Mouse (Mus musculus) ovary, postnatal 10 days (tissue): ENCODE results near the gene Mcu.

Experiments
- DNase-seq: peaks from one replicate; pipeline ENCODE4 v3.0.0; 2022; ENCODE audit warnings: low spot score

The Mcu gene

GRCm38 (mm10) chr10:59613276-59613675, 3.2 kb downstream of the Mcu start:
- DNase-seq, result no peak

- no peak for DNase-seq
These were observed 11.5 kb downstream of the Mcu start for GRCm38 (mm10) chr10:59604879-59605464.

- DNase-seq, result no peak
These were observed 12.6 kb downstream of the Mcu start for GRCm38 (mm10) chr10:59603843-59604242.

GRCm38 (mm10) chr10:59602891-59603290, 13.6 kb downstream of the Mcu start:
- DNase-seq, result no peak

- no peak for DNase-seq
These were observed 14.4 kb downstream of the Mcu start for GRCm38 (mm10) chr10:59602043-59602442.

GRCm38 (mm10) chr10:59600516-59600915, 16.0 kb downstream of the Mcu start:
- DNase-seq, result no peak

- DNase-seq, result no peak
These were observed 22.5 kb downstream of the Mcu start for GRCm38 (mm10) chr10:59593826-59594570.

GRCm38 (mm10) chr10:59590606-59591005, 25.9 kb downstream of the Mcu start:
- DNase-seq, result no peak

GRCm38 (mm10) chr10:59589856-59590255, 26.6 kb downstream of the Mcu start:
- no peak for DNase-seq

- DNase-seq, result no peak
These were observed 27.1 kb downstream of the Mcu start for GRCm38 (mm10) chr10:59589420-59589819.

- DNase-seq, result no peak
These were observed 28.4 kb downstream of the Mcu start for GRCm38 (mm10) chr10:59588135-59588534.

- DNase-seq, result no peak
These were observed 29.7 kb downstream of the Mcu start for GRCm38 (mm10) chr10:59586821-59587220.

- DNase-seq, result no peak
These were observed 30.9 kb downstream of the Mcu start for GRCm38 (mm10) chr10:59585621-59586020.

- DNase-seq, result no peak
These were observed 34.5 kb downstream of the Mcu start for GRCm38 (mm10) chr10:59581826-59582543.

GRCm38 (mm10) chr10:59580593-59581149, 35.8 kb downstream of the Mcu start:
- no peak for DNase-seq

- DNase-seq, result no peak
These were observed 36.8 kb downstream of the Mcu start for GRCm38 (mm10) chr10:59579645-59580044.

GRCm38 (mm10) chr10:59577871-59578801, 38.4 kb downstream of the Mcu start:
- peak; percentile 6 for DNase-seq

- DNase-seq, result no peak
These were observed 40.2 kb downstream of the Mcu start for GRCm38 (mm10) chr10:59576305-59576704.

GRCm38 (mm10) chr10:59571964-59572363, 44.5 kb downstream of the Mcu start:
- no peak for DNase-seq

GRCm38 (mm10) chr10:59571273-59571672, 45.2 kb downstream of the Mcu start:
- no peak for DNase-seq

GRCm38 (mm10) chr10:59570780-59571179, 45.7 kb downstream of the Mcu start:
- no peak for DNase-seq

GRCm38 (mm10) chr10:59570360-59570759, 46.1 kb downstream of the Mcu start:
- DNase-seq, result no peak
